Mouse (Mus musculus): ENCODE measurements around the gene Naa60.

DNA sequence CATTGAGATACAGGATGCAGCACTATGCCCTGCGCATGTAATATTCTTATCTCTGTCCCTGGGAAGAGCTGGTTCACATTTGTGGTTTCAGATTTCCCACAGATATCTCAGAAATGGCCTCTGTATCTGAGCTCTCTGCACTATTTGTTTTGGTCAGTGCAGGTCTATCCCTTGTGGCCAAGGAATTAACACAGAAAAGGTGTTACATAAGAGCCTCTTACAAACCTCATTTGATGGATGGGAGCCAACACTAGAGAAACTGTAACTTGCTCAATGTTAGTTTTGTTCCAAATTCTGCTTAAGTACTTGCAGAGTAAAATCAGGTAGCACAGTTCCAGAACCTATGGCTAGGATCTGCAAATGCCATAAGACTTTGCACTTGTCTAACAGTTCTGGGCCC is 61.9 kb downstream of the Naa60 start:
- TF ChIP-seq CTCF (IDR thresholded peaks at IDR 0.05) (no peak), EP300 (IDR thresholded peaks at IDR 0.05) (no peak)
